Mouse (Mus musculus): ENCODE measurements around the gene Fmnl2.

Gene Fmnl2

GRCm38 (mm10) chr2:53105408-53105807 lies 247.7 kb downstream of the Fmnl2 start:
- no peak for DNase-seq (ENCODE audit: low spot score in 2 of 2)

GRCm38 (mm10) chr2:53106056-53106455 lies 248.4 kb downstream of the Fmnl2 start:
- no peak for DNase-seq (ENCODE audit: low spot score in 2 of 2)

- no peak for DNase-seq (ENCODE audit: low spot score in 2 of 2)
Observed at GRCm38 (mm10) chr2:53106472-53106871, 248.8 kb downstream of the Fmnl2 start.

DNA sequence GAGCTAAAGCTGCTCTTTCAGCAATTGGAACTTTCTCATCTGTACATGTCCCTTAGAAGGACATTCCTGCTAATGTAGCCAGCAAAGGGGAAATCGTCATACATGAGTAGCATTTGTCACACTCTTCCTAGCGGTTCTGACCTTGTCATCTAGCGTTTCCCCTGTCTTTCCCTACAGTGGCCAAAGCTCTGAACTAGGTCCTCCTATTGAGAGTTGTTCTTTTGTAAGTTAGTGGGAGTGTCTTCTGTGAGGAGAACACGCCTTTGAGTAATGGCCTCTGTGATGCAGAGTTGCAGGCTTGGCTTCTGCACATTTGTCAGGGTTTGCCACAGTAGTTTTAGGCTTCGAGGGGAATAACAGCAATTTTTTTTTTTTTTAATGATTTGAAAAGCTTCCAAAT lies 250.9 kb downstream of the Fmnl2 start:
- DNase-seq (ENCODE audit: low spot score in 2 of 2) = no peak

- DNase-seq (ENCODE audit: low spot score in 2 of 2) = peak in 1 of 2 experiments; percentile 51
Observed at GRCm38 (mm10) chr2:53121797-53122196, 264.1 kb downstream of the Fmnl2 start.

GRCm38 (mm10) chr2:53125998-53126397 lies 268.3 kb downstream of the Fmnl2 start:
- no peak for DNase-seq (ENCODE audit: low spot score in 2 of 2)

DNA sequence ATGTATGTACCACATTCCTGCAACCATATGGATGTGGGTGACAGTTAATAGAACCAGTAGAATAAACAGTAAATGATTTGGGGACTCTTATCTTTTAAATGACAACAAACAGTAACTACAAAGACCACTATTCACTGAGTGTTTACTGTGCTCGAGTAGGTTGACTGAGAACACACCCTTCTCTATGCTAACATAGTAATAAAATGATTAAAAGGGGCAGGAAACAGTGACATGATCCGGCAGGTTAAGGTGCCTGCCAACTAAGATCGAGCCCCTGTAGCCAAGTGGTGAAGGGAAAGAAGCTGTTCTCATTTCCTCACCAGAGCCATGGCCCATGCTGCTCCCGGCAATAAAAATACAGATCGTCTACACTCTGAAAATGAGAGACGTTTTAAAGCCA lies 271.4 kb downstream of the Fmnl2 start:
- DNase-seq (ENCODE audit: low spot score in 2 of 2) = no peak

- DNase-seq (ENCODE audit: low spot score in 2 of 2) = no peak
Observed at GRCm38 (mm10) chr2:53131567-53131966, 273.9 kb downstream of the Fmnl2 start.

GRCm38 (mm10) chr2:53146852-53147251 lies 289.2 kb downstream of the Fmnl2 start:
- DNase-seq (ENCODE audit: low spot score in 2 of 2) = no peak

GRCm38 (mm10) chr2:53173966-53174365 lies 316.3 kb downstream of the Fmnl2 start:
- no peak for DNase-seq (ENCODE audit: low spot score in 2 of 2)

DNA sequence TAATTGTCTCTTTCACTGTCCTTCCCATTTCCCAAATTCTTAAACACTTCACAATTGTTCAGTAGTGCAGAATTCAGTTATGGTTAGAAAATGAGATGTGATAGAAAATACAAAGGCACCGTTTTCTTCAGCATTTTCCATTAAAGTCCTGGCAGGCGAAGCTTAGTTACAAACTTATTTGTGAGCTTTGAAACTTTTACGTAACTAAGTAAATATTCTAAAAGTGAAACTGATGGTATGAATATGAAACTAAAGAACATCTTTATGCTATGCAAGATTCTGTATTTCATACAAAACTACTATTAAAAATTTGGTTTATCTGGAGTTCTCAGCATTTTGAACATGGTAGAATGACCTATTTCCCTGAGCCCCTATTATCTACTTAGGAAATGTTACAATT lies 321.3 kb downstream of the Fmnl2 start:
- DNase-seq (ENCODE audit: low spot score in 2 of 2) = no peak

- no peak for DNase-seq (ENCODE audit: low spot score in 2 of 2)
Observed at GRCm38 (mm10) chr2:53179876-53180275, 322.2 kb downstream of the Fmnl2 start.
